Mouse (Mus musculus): ENCODE results near the gene Mtf1. TPM values are rescaled to one million over a fixed set of nuclear protein-coding genes. Genes with fewer than 3 reads are reported as not detected.

Gene Mtf1
- polyA plus RNA-seq, 1 experiment: 6.9 TPM

DNA sequence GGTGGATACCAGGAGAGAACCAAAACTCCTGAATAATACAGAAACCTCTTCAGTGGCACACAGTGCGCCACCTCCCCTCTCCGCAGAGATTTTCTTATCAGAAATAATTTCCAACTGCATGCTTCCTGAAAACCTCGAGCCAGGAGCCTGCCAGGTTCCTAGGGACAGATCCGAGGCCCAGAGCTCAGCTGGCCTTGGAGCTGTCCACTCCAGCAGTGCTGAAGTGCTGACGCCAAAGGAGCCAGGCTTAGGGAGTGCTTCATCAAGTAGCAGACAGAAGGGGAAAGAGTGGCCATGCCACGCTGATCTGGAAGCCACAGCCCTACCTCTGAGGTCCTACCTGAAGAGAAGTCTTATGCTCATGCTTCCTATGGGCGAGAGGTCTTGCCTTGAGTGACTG, 58.5 kb downstream of the Mtf1 start:
- Histone ChIP-seq H3K4me1 (ENCODE audit: control insufficient read depth, insufficient read depth, insufficient read length, low read length) (peaks cover 6% of the 10 kb centered on the region; the same call in 1 of the 2 replicates), H3K4me3 (ENCODE audit: insufficient read depth, low read depth, low read length) (no peak overlapping the region), H3K27ac (replicated peaks; ENCODE audit: low read depth, low read length) (no peak overlapping the region)

DNA sequence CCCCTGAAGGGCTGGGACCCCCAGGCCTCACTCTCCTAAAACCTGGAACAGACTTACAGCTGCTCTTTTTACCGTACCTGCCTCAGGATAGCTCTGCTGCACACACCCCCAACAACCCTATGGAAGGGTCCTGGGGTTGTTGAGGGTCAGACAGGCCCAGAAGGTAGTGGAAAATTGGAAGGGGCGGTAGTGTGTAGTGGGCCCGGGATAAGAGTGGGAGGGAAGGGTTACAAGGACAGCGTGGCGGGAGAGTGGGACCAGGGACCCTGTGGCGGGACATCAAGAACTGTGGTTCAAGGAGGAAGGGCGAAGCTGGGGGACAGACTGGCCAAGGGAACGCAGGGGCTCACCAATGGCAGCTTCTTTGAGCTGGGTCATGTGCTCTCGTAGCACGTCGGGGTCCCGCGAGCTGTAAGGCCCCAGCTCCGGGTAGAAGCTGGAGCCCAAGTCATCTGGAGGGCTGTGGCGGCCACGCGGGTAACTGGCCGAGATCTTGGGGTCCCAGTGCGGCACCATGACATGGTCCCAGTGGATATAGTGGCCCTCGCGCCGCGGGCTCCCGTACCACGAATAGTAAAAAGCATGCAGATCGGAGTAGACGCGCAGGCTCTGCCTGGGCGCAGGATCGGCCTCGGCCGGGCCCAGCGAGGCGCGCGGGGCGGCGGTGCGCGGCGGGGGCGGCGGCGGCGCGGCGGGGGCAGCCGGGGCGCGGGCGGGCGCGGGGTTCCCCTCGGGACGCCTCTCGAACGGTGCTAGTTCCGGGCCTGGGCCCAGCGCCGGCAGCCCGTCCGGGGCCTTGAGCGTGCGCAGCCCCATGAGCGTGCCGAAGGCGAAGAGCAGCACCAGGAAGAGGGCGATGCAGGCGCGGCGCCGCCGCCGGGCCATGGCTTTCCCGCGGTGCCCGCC, 59.6 kb downstream of the Mtf1 start, which contains the start of gene Maneal:
Maneal (minus strand) TSS at position 889 of the 906 bp plus-strand sequence.
- Histone ChIP-seq H3K4me3 (ENCODE audit: insufficient read depth, low read depth, low read length) (peak within 1 kb of the TSS; percentile 62), H3K27ac (replicated peaks; ENCODE audit: low read depth, low read length) (no peak within 1 kb of the TSS), H3K4me1 (ENCODE audit: control insufficient read depth, insufficient read depth, insufficient read length, low read length) (peaks cover 6% of the 10 kb centered on the region; the same call in 1 of the 2 replicates)

DNA sequence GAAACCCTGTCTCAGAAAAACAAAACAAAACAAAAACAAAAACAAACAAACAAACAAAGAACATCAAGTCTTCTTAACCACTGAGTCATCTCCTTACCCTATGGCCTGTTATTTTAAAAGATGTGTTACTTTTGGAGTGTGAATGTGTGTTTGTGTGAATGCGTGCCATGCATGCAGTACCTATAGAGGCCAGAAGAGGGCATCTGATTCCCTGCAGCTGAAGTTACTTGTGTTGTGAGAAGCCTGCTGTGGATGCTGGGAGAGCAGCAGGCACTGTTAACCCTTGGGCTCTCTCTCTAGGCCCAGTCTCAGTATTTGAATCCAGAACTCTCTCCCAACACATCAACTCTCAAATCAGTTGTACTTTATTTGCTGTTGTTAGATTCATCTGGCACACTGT, 70.8 kb downstream of the Mtf1 start:
- H3K4me1 ChIP-seq (ENCODE audit: control insufficient read depth, insufficient read depth, insufficient read length, low read length): no peaks in the 10 kb centered on the region
- H3K27ac ChIP-seq (replicated peaks; ENCODE audit: low read depth, low read length): no peak overlapping the region
- H3K4me3 ChIP-seq (ENCODE audit: insufficient read depth, low read depth, low read length): no peak overlapping the region

DNA sequence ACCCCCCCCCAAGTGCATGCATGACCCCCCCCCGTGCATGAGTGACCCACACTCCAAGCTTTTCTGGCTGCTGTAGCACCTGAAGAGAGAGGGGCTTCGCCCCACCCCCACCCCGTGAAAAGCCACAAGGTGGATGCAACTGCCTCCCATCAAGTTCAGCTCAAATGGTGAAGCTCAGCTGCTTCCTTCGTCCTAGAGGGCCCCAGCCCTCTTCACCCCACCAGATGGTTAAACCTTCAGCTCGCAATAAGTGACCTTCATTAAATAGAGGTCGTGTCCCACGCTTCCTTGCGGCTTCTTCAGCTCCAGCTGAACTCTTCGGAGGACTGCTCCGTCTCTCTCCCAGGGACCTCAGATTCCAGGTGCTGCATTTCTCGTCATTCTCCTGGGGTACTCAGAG, 78.7 kb downstream of the Mtf1 start, which contains the start of gene Epha10:
Epha10 (plus strand) TSS at position 301 of the 400 bp plus-strand sequence.
- no peak within 1 kb of the TSS for H3K4me3 ChIP-seq (ENCODE audit: insufficient read depth, low read depth, low read length)
- H3K27ac ChIP-seq (replicated peaks; ENCODE audit: low read depth, low read length): no peak within 1 kb of the TSS
- no peaks in the 10 kb centered on the region for H3K4me1 ChIP-seq (ENCODE audit: control insufficient read depth, insufficient read depth, insufficient read length, low read length)

DNA sequence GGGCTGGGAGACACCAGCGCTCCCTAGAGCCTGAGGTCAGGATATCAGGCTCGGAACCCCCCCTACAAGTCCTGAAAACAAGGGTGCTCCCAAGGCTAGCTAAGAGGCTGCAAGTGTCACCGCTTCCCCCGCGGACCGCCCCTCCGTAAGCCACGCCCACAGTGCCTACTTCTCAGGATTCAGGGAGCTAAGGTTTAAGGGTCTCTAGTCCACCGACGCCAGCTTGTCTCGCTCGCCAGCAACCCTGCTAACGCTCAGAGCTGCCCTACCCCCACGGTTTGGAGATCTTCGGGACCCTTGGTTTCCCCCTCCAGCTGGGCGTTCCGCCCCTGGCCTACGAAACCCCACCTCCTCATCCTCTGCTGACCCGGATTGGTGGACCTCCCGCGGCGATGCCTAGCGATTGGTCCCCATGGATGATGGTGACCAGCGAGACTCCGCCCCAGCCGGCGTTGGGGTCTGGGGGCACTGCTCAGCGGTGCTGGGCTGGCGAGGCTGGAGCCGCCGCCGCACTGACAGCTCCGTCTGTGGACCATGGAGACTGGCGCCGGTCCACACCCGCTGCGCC, 79.5 kb downstream of the Mtf1 start:
- Histone ChIP-seq H3K4me3 (ENCODE audit: insufficient read depth, low read depth, low read length) (no peak overlapping the region), H3K27ac (replicated peaks; ENCODE audit: low read depth, low read length) (no peak overlapping the region), H3K4me1 (ENCODE audit: control insufficient read depth, insufficient read depth, insufficient read length, low read length) (no peaks in the 10 kb centered on the region)

DNA sequence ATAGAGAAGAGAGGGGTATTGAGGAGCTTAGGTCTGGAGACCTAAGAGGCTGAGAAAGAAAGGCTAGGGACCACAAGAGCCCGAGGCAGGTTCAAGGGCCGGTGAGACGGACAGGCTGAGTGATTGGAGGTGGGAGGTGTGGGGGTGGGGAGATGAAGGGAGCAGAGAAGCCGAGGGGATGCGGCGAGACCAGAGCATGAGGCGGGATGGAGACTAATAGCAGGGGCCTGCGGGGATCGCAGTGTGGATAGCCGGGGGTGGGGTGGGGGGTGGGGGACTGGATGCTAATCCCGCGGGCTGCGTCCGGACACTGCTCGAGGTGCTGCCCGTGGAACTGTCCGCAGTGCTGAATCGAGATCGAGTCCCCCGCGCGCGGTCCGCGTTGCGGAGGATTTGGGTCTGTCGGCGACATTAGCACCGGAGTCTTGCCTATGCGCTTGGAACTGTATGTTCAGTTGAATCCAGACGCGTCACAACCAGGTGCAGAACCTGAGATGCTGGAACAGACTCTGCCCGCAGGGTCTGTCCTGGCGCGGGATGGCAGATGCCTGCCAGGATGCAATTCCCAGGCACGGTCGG, 80.3 kb downstream of the Mtf1 start:
- H3K4me3 ChIP-seq (ENCODE audit: insufficient read depth, low read depth, low read length): no peak overlapping the region
- no peaks in the 10 kb centered on the region for H3K4me1 ChIP-seq (ENCODE audit: control insufficient read depth, insufficient read depth, insufficient read length, low read length)
- H3K27ac ChIP-seq (replicated peaks; ENCODE audit: low read depth, low read length): no peak overlapping the region

DNA sequence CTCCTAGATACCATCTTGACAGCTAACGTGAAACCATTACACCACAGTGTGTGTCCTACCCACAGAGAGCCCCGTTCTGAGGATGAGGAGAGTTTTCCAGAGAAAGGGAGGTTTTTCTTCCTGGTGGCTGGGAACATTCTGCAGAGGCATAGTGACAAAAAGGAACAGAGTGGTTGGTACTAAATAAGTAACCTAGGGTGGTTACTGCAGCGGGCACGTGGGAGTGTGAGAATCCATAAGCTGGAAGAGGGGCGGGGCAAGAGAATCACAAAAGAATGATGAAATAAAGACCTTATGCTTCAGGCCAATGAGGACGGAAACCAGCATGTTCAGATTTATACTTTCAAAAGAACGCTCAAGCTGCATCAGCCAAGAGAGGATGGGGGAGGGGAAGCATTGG, 86.8 kb downstream of the Mtf1 start:
- H3K4me1 ChIP-seq (ENCODE audit: control insufficient read depth, insufficient read depth, insufficient read length, low read length): no peaks in the 10 kb centered on the region
- no peak overlapping the region for H3K4me3 ChIP-seq (ENCODE audit: insufficient read depth, low read depth, low read length)
- no peak overlapping the region for H3K27ac ChIP-seq (replicated peaks; ENCODE audit: low read depth, low read length)

DNA sequence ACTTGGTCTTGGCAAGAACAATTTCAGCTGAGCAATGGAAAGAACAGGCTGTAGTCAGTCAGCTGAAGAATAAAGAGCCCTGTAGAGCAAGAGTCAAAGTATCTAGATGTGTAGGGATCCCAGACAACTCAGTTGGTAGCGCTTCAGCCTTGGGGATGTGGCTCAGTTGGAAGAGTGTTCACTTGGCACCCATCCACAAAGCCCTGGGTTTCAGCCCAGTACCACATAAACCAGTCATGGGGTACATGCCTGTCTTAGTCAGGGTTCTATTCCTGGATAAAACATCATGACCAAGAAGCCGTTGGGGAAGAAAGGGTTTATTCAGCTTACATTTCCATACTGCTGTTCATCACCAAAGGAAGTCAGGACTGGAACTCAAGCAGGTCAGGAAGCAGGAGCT, 88.0 kb downstream of the Mtf1 start:
- Histone ChIP-seq H3K27ac (replicated peaks; ENCODE audit: low read depth, low read length) (no peak overlapping the region), H3K4me3 (ENCODE audit: insufficient read depth, low read depth, low read length) (no peak overlapping the region), H3K4me1 (ENCODE audit: control insufficient read depth, insufficient read depth, insufficient read length, low read length) (no peaks in the 10 kb centered on the region)

DNA sequence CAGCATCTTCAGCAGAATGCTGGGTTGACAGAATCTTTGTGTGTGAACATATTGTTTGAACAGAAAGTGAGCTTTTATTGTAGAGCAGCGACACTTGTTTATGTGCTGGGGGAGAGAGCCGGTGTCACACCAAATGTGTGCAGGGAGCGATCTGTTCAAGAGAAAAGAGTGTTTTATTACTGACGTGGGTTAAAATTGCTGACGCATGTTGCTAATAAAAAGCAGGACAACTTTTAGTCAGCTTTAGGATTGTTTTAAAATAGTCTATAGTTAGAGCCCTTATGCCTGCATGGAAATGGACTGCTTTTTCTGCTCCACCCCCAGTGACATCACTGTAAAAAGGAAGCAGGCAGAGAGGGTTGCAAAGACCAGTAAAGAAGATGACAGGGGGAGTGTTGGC, 88.9 kb downstream of the Mtf1 start:
- H3K4me1 ChIP-seq (ENCODE audit: control insufficient read depth, insufficient read depth, insufficient read length, low read length): no peaks in the 10 kb centered on the region
- no peak overlapping the region for H3K27ac ChIP-seq (replicated peaks; ENCODE audit: low read depth, low read length)
- H3K4me3 ChIP-seq (ENCODE audit: insufficient read depth, low read depth, low read length): no peak overlapping the region

DNA sequence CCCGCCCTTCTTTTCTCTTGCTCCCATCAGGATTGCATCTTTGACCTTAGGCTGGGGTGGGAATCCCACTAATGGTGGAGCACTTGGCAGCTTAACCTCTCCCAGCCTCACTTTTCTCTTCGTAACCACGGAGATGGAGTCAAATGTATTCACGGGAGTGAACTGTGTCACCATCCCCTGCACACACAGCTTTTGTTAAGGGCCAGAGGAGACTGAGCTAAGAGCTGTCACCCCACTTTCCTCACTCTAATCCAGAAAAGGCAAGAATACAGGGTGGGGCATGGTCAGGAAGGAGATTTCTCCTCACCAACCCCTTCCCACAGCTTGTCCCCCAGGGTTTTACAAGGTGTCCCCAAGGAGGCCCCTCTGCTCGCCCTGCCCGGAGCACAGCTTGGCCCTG, 91.9 kb downstream of the Mtf1 start:
- Histone ChIP-seq H3K4me1 (ENCODE audit: control insufficient read depth, insufficient read depth, insufficient read length, low read length) (no peaks in the 10 kb centered on the region), H3K27ac (replicated peaks; ENCODE audit: low read depth, low read length) (no peak overlapping the region)

DNA sequence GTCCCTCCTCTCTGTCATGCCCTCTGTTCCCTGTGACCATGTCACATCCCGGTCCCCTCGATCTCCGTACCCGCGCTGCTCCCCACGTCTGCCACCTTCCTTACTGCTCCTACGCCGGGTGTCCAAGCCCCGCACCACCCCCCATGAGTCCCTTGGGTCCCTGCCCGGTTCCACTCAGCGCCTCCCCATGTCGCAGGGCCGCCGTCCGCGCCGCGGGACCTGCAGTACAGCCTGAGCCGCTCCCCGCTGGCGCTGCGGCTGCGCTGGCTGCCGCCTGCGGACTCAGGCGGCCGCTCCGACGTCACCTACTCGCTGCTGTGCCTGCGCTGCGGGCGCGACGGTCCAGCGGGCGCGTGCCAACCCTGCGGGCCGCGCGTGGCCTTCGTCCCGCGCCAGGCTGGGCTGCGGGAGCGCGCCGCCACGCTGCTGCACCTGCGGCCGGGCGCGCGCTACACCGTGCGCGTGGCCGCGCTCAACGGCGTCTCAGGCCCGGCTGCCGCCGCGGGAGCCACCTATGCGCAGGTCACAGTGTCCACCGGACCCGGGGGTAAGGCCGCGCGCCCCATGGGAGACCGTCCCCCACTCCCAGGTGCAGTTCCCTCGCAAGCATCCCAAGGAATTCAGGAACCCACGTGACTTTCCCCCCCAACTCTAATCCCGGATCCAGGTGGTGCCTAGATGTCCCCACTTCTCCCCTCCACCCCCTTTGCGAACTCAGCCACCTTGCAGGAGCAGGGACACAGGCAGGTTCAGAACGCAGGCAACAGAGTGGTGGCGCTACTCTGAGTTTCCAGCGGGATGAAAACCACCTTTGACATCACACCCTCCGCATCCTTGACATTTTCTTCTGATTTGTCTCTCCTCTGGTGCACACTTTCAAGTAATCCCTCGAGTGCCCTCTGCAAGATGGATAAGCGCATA, 92.9 kb downstream of the Mtf1 start:
- no peak overlapping the region; the same call in 1 of the 2 replicates for H3K4me3 ChIP-seq (ENCODE audit: insufficient read depth, low read depth, low read length)
- H3K27ac ChIP-seq (replicated peaks; ENCODE audit: low read depth, low read length): no peak overlapping the region
- no peaks in the 10 kb centered on the region for H3K4me1 ChIP-seq (ENCODE audit: control insufficient read depth, insufficient read depth, insufficient read length, low read length)

More for the DNA sequence above, 91.9 kb downstream of the Mtf1 start:
- no peak overlapping the region for H3K4me3 ChIP-seq (ENCODE audit: insufficient read depth, low read depth, low read length)

DNA sequence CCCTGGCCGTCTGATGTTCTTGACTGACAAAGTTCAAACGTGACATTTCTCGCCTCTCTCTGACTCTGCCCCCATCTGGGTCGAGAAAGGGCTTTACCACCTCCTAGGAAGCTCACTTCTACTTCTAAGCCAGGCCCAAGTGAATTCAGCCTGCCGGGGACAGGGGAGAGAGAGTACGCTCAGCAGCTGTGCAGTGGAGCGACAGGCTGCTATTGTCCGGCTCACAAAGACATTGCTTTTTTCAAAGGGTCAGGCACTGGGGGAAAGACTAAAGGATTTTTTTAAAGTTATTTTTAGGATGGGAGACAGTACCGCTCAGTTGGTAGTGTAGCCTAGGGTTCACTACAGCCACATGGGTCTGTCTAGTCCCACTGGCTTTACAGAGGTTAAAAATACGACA, 96.5 kb downstream of the Mtf1 start:
- Histone ChIP-seq H3K27ac (replicated peaks; ENCODE audit: low read depth, low read length) (no peak overlapping the region), H3K4me3 (ENCODE audit: insufficient read depth, low read depth, low read length) (no peak overlapping the region), H3K4me1 (ENCODE audit: control insufficient read depth, insufficient read depth, insufficient read length, low read length) (no peaks in the 10 kb centered on the region)

All from brown adipose tissue, adult 24 weeks (tissue).